Mouse (Mus musculus) CH12.LX (cell line): ENCODE measurements around the gene Oxsr1. TPM values are rescaled to one million over a fixed set of nuclear protein-coding genes. Genes with fewer than 3 reads are reported as not detected.

Experiments
- DNase-seq: peaks from one replicate; pipeline ENCODE4 v3.0.0-alpha.2; 2013; ENCODE audit errors: extremely low read depth
- H3K27ac ChIP-seq: 2 replicates; pipeline ENCODE4 v1.5.1; 2012; ENCODE audit warnings: low read depth, mild to moderate bottlenecking, control low read depth, moderate library complexity; ENCODE audit not compliant: insufficient read depth
- H3K27me3 ChIP-seq: replicated peaks from 2 replicates; pipeline ENCODE3; 2012; ENCODE audit warnings: inconsistent platforms
- H3K36me3 ChIP-seq, 2 experiments: replicated peaks in 1 of 2; 2 replicates each; pipeline versions ENCODE3 to v1.6.1; 2012; ENCODE audit warnings: inconsistent platforms in 1 of 2, low read length in 1 of 2, mild to moderate bottlenecking in 1 of 2, mixed read lengths in 1 of 2, moderate library complexity in 1 of 2; ENCODE audit not compliant: control insufficient read depth in 1 of 2, insufficient read depth in 1 of 2
- H3K4me1 ChIP-seq, 2 experiments: 2 replicates each; pipeline ENCODE4 v1.6.1; 2012; ENCODE audit warnings: inconsistent platforms in 1 of 2, moderate library complexity in 1 of 2; ENCODE audit not compliant: insufficient read depth in 2 of 2, control insufficient read depth in 1 of 2
- H3K4me2 ChIP-seq: 2 replicates; pipeline ENCODE4 v1.6.1; 2012; ENCODE audit warnings: low read depth, mild to moderate bottlenecking, control low read depth; ENCODE audit not compliant: poor library complexity, insufficient read depth, severe bottlenecking
- H3K4me3 ChIP-seq, 3 experiments: fragments of 150-350 bp in 1 of 3; sonication (generic) in 1 of 3; replicated peaks in 1 of 3; 2 replicates each; pipeline versions ENCODE3 to v1.5.1; 2011 to 2012; ENCODE audit warnings: low read depth in 2 of 3, low read length in 2 of 3, mild to moderate bottlenecking in 2 of 3, moderate library complexity in 2 of 3, control low read depth in 1 of 3, improper control_type of control experiment in 1 of 3, inconsistent platforms in 1 of 3, mixed read lengths in 1 of 3; ENCODE audit not compliant: poor library complexity in 1 of 3
- H3K79me2 ChIP-seq: replicated peaks from 2 replicates; pipeline ENCODE4 v1.6.1; 2012; ENCODE audit warnings: mild to moderate bottlenecking, moderate library complexity; ENCODE audit not compliant: control insufficient read depth, poor library complexity, insufficient read depth, severe bottlenecking; ENCODE audit errors: extremely low read depth
- H3K9ac ChIP-seq: 2 replicates; pipeline ENCODE4 v1.6.1; 2012; ENCODE audit warnings: low read depth, mild to moderate bottlenecking, control low read depth, moderate library complexity; ENCODE audit not compliant: insufficient read depth
- H3K9me3 ChIP-seq: replicated peaks from 2 replicates; pipeline ENCODE3; 2012; ENCODE audit warnings: low read length, inconsistent platforms, mixed read lengths
- BHLHE40 ChIP-seq: IDR thresholded peaks from 2 replicates; pipeline ENCODE4 v1.6.1; 2011; ENCODE audit warnings: mild to moderate bottlenecking, low read depth, low read length, improper control_type of control experiment
- CHD1 ChIP-seq: IDR thresholded peaks from 2 replicates; pipeline ENCODE4 v1.6.1; 2012; ENCODE audit warnings: low read depth, low read length, improper control_type of control experiment, inconsistent platforms
- CHD2 ChIP-seq: IDR thresholded peaks from 2 replicates; pipeline ENCODE4 v1.6.1; 2011; ENCODE audit warnings: low read length, improper control_type of control experiment
- E2F4 ChIP-seq: IDR thresholded peaks from 2 replicates; pipeline ENCODE4 v1.6.1; 2011; ENCODE audit warnings: low read depth, low read length, improper control_type of control experiment; ENCODE audit not compliant: insufficient replicate concordance
- ELF1 ChIP-seq: IDR thresholded peaks from 2 replicates; pipeline ENCODE4 v1.6.1; 2014; ENCODE audit warnings: low read depth, mild to moderate bottlenecking, inconsistent platforms, low read length, improper control_type of control experiment
- ETS1 ChIP-seq: conservative IDR thresholded peaks from 2 replicates; pipeline ENCODE4 v1.6.1; 2012; ENCODE audit warnings: low read depth, mild to moderate bottlenecking, inconsistent platforms, low read length, improper control_type of control experiment, moderate library complexity
- GABPA ChIP-seq: IDR thresholded peaks from 2 replicates; pipeline ENCODE4 v1.6.1; 2012; ENCODE audit warnings: low read depth, low read length, improper control_type of control experiment, inconsistent platforms; ENCODE audit not compliant: insufficient replicate concordance
- HCFC1 ChIP-seq: IDR thresholded peaks from 2 replicates; pipeline ENCODE4 v1.6.1; 2012; ENCODE audit warnings: low read depth, mild to moderate bottlenecking, inconsistent platforms, low read length, improper control_type of control experiment
- IRF4 ChIP-seq: IDR thresholded peaks from 2 replicates; pipeline ENCODE4 v1.6.1; 2014; ENCODE audit warnings: low read depth, mild to moderate bottlenecking, inconsistent platforms, low read length, improper control_type of control experiment
- JUN ChIP-seq: IDR thresholded peaks from 2 replicates; pipeline ENCODE4 v1.6.1; 2011; ENCODE audit warnings: low read depth, mild to moderate bottlenecking, low read length, improper control_type of control experiment, moderate library complexity; ENCODE audit not compliant: insufficient read depth
- KAT2A ChIP-seq: IDR thresholded peaks from 2 replicates; pipeline ENCODE4 v1.6.1; 2012; ENCODE audit warnings: low read length, improper control_type of control experiment, inconsistent platforms; ENCODE audit not compliant: insufficient replicate concordance
- MEF2A ChIP-seq: IDR thresholded peaks from 2 replicates; pipeline ENCODE4 v1.6.1; 2014; ENCODE audit warnings: low read depth, mild to moderate bottlenecking, inconsistent platforms, low read length, improper control_type of control experiment, borderline replicate concordance
- MXI1 ChIP-seq: IDR thresholded peaks from 2 replicates; pipeline ENCODE4 v1.6.1; 2011; ENCODE audit warnings: mild to moderate bottlenecking, low read depth, low read length, improper control_type of control experiment
- MYC ChIP-seq: IDR thresholded peaks from 2 replicates; pipeline ENCODE4 v1.6.1; 2011; ENCODE audit warnings: low read depth, mild to moderate bottlenecking, improper control_type of control experiment, low read length
- NRF1 ChIP-seq: IDR thresholded peaks from 2 replicates; pipeline ENCODE4 v1.6.1; 2014; ENCODE audit warnings: low read depth, mild to moderate bottlenecking, inconsistent platforms, low read length, improper control_type of control experiment, moderate library complexity
- PAX5 ChIP-seq: IDR thresholded peaks from 2 replicates; pipeline ENCODE4 v1.6.1; 2012; ENCODE audit warnings: low read length, inconsistent platforms, mixed read lengths
- RAD21 ChIP-seq: IDR thresholded peaks from 2 replicates; pipeline ENCODE4 v1.6.1; 2011; ENCODE audit warnings: low read depth, mild to moderate bottlenecking, low read length, improper control_type of control experiment, moderate library complexity
- RCOR1 ChIP-seq: conservative IDR thresholded peaks from 2 replicates; pipeline ENCODE4 v1.6.1; 2012; ENCODE audit warnings: low read depth, mild to moderate bottlenecking, inconsistent platforms, low read length, improper control_type of control experiment
- SMC3 ChIP-seq: IDR thresholded peaks from 2 replicates; pipeline ENCODE4 v1.6.1; 2011; ENCODE audit warnings: low read depth, low read length, improper control_type of control experiment
- TBP ChIP-seq: conservative IDR thresholded peaks from 2 replicates; pipeline ENCODE4 v1.6.1; 2011; ENCODE audit warnings: low read depth, low read length, improper control_type of control experiment
- TCF12 ChIP-seq: IDR thresholded peaks from 2 replicates; pipeline ENCODE4 v1.6.1; 2014; ENCODE audit warnings: low read depth, mild to moderate bottlenecking, inconsistent platforms, low read length, improper control_type of control experiment
- USF1 ChIP-seq: IDR thresholded peaks from 2 replicates; pipeline ENCODE4 v1.6.1; 2014; ENCODE audit warnings: low read depth, mild to moderate bottlenecking, inconsistent platforms, low read length, improper control_type of control experiment
- ZMIZ1 ChIP-seq: IDR thresholded peaks from 2 replicates; pipeline ENCODE4 v1.6.1; 2012; ENCODE audit warnings: low read depth, mild to moderate bottlenecking, inconsistent platforms, low read length, improper control_type of control experiment
- dilution Hi-C: fragments of 300-500 bp; cut with MboI; formaldehyde crosslinking; loops from 2 replicates; pipeline ENCODE4 v1.14.3; 2020; ENCODE audit warnings: low sequenced_read_pairs; ENCODE audit not compliant: extremely low pct_unique_long_range_greater_than_20kb, extremely low pct_ligation_motif_present
- in situ Hi-C: fragments of 300-500 bp; cut with MboI; formaldehyde crosslinking; loops from 3 replicates; pipeline ENCODE4 v1.14.3; 2019; ENCODE audit warnings: low sequenced_read_pairs, low pct_ligation_motif_present, low pct_unique_long_range_greater_than_20kb, mixed read lengths
- polyA plus RNA-seq: library from polyadenylated mRNA; unstranded; fragments of >175 nt; gene quantifications from 2 replicates; pipeline ENCODE4 v1.2.1, GENCODE M21; 2012; ENCODE audit warnings: low read depth; ENCODE audit not compliant: insufficient read length
- total RNA-seq, 2 experiments: library from RNA; depleted of rRNA; stranded (reverse); fragments of 300-350 nt in 1 of 2; fragments of >200 nt in 1 of 2; gene quantifications; 2 replicates each; pipeline ENCODE4 v1.2.3; 2012 to 2014

The Oxsr1 gene
- total and polyA plus RNA-seq, 3 experiments = 22.1 to 36.1 (median 33.3) TPM

- Histone ChIP-seq H3K27me3 (no peaks in the 10 kb centered on the region), H3K9ac (no peak overlapping the region), H3K9me3 (no peaks in the 10 kb centered on the region), H3K4me2 (no peak overlapping the region), H3K79me2 (peaks cover 17% of the 10 kb centered on the region), H3K4me1 (peaks cover 5 to 33% of the 10 kb centered on the region in 2 experiments), H3K27ac (no peak overlapping the region), H3K4me3 (no peak overlapping the region), H3K36me3 (peaks cover 2 to 20% of the 10 kb centered on the region in 2 experiments)
- TF ChIP-seq GABPA (no peak), ELF1 (no peak), USF1 (no peak), JUN (no peak), ETS1 (no peak), SMC3 (no peak), PAX5 (no peak), TBP (no peak), NRF1 (no peak)
- in situ Hi-C loops = no loop called here
- no peak for DNase-seq
- dilution Hi-C loops = no loop called here
Observed at GRCm38 (mm10) chr9:119318891-119319290, 3.3 kb downstream of the Oxsr1 start.

- no peak for DNase-seq
- TF ChIP-seq CHD1 (no peak), E2F4 (no peak), KAT2A (no peak), MEF2A (no peak), SMC3 (no peak), RCOR1 (no peak), JUN (no peak), BHLHE40 (no peak), CHD2 (no peak), USF1 (no peak), NRF1 (no peak), RAD21 (no peak), ZMIZ1 (no peak), TCF12 (no peak), HCFC1 (no peak), MYC (no peak), PAX5 (no peak), MXI1 (no peak), IRF4 (no peak)
- Histone ChIP-seq H3K27ac (no peak overlapping the region), H3K4me2 (no peak overlapping the region), H3K79me2 (peaks cover 20% of the 10 kb centered on the region), H3K9me3 (no peaks in the 10 kb centered on the region), H3K4me1 (peaks cover 2 to 16% of the 10 kb centered on the region in 2 experiments; a peak in 3 of 4 replicates), H3K27me3 (no peaks in the 10 kb centered on the region), H3K36me3 (peaks cover 0 to 25% of the 10 kb centered on the region in 2 experiments), H3K4me3 (no peak overlapping the region), H3K9ac (no peak overlapping the region)
- in situ Hi-C loops = no loop called here
- dilution Hi-C loops = no loop called here
Observed at GRCm38 (mm10) chr9:119313096-119313495, 9.1 kb downstream of the Oxsr1 start.
